Mouse (Mus musculus): ENCODE measurements at regions not wholly inside any gene's neighbourhood (a gene's known extent, or its start where the extent isn't known, plus 50 kb on each side); places are given as distances from the start of the nearest gene placed in this dataset.
"Not testable (repeated sequence)": the region's sequence is repeated elsewhere in the genome, so short reads cannot be mapped to it uniquely, and the experiment has no call there.

DNA sequence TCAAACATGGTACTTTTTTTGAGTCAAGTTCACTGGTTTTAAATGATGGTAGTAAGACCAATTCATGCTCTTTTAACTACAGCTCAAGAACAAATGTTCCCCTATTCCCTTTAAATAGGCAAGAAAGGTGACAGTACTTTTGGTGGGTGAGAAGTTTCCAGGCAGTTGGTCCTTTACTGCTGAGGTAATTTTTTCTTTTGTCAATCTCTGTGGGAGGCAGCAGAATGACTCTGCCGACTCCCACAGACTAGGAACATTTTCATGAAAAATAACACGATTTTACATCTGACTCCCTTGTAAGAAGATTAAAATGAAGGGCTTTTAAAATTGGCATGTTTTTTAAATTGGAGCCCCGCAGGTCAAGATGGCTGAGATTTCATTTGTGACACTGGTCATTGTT lies 377.5 kb upstream of the 4930578C19Rik start:
- H3K36me3 ChIP-seq (ENCODE audit: control insufficient read depth, insufficient read depth, low read length), result no peaks in the 10 kb centered on the region
- H3K4me2 ChIP-seq (replicated peaks; ENCODE audit: low read depth, low read length), result no peak overlapping the region
- H3K4me1 ChIP-seq (ENCODE audit: control insufficient read depth, insufficient read depth, low read length), result no peaks in the 10 kb centered on the region
- no peaks in the 10 kb centered on the region for H3K9me3 ChIP-seq (ENCODE audit: control insufficient read depth, low read length)
- no peak overlapping the region for H3K9ac ChIP-seq (ENCODE audit: low read depth, low read length)
- no peaks in the 10 kb centered on the region for H3K27me3 ChIP-seq (ENCODE audit: control insufficient read depth, insufficient read depth, low read length)
- H3K27ac ChIP-seq (ENCODE audit: low read depth, low read length), result no peak overlapping the region
- ATAC-seq (ENCODE audit: low FRiP score, low TSS enrichment), result no peak
- WGBS, result 40% methylated on average over 3 of the region's 3 CpGs
- no peak overlapping the region for H3K4me3 ChIP-seq (ENCODE audit: low read length)

DNA sequence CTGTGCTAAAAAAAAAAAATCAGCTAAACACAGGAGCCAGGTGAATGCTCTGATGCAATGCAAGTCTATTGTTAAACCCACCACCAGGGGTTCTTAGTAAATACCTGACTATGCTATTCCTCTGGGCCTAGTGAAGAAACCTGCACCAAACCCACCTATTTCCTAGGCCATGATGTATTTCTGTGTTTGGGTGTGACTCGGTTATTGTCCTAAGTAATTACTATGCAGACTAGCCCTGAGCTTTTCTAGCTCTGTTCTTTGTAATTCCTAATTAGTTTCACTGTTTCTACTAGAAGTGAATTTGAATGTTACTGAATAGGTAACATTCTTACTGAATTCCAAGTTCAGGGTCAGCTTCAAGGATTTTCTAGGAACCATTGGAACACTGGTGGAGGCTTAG lies 363.8 kb upstream of the 4930578C19Rik start:
- H3K27ac ChIP-seq (ENCODE audit: low read depth, low read length); H3K9ac ChIP-seq (ENCODE audit: low read depth, low read length); H3K9me3 ChIP-seq (ENCODE audit: control insufficient read depth, low read length); H3K4me2 ChIP-seq (replicated peaks; ENCODE audit: low read depth, low read length); ATAC-seq (ENCODE audit: low FRiP score, low TSS enrichment); H3K27me3 ChIP-seq (ENCODE audit: control insufficient read depth, insufficient read depth, low read length); H3K4me3 ChIP-seq (ENCODE audit: low read length); H3K36me3 ChIP-seq (ENCODE audit: control insufficient read depth, insufficient read depth, low read length); H3K4me1 ChIP-seq (ENCODE audit: control insufficient read depth, insufficient read depth, low read length): not testable (repeated sequence)
- WGBS, result 85% methylated on average over 1 of the region's 1 CpGs

DNA sequence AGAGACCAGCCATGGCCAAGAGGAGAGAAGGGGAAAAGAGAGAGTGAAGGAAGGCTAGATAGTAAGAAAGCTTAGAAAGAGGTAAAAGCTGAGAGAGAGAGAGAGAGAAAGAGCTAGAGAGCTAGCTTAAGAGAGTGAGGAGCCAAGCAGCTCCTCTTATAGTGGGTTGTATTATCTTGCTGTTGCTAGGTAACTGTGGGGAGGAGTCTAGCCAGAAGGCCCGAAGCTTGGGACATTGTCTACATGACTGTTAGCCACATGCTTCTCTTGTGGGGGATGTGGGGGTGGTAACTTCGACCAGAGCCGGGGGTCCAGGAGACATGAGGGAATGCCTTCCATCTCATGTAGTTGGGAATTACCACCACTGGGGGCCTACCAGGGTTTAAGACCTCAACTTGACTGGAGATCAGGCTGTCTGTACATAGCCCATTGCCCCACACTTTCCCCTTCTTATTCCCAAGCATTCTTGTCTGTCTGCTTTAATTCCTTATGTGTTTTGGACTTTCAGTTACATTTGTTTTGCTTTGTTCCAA lies 353.3 kb upstream of the 4930578C19Rik start:
- ATAC-seq (ENCODE audit: low FRiP score, low TSS enrichment), result no peak
- Histone ChIP-seq H3K4me2 (replicated peaks; ENCODE audit: low read depth, low read length) (no peak overlapping the region), H3K27me3 (ENCODE audit: control insufficient read depth, insufficient read depth, low read length) (no peaks in the 10 kb centered on the region), H3K36me3 (ENCODE audit: control insufficient read depth, insufficient read depth, low read length) (no peaks in the 10 kb centered on the region), H3K4me1 (ENCODE audit: control insufficient read depth, insufficient read depth, low read length) (no peaks in the 10 kb centered on the region), H3K9ac (ENCODE audit: low read depth, low read length) (no peak overlapping the region), H3K4me3 (ENCODE audit: low read length) (no peak overlapping the region), H3K9me3 (ENCODE audit: control insufficient read depth, low read length) (no peaks in the 10 kb centered on the region), H3K27ac (ENCODE audit: low read depth, low read length) (no peak overlapping the region)
- WGBS, result 66% methylated on average over 3 of the region's 3 CpGs
